Mouse (Mus musculus) adrenal gland, adult (tissue): ENCODE results near the gene Ildr2.

Experiments
- DNase-seq, 2 experiments: peaks; one replicate each; pipeline ENCODE4 v3.0.0; 2022 to 2023; ENCODE audit warnings: low spot score in 1 of 2; ENCODE audit not compliant: inconsistent age in 2 of 2

The Ildr2 gene

GRCm38 (mm10) chr1:166330752-166331151, 76.8 kb downstream of the Ildr2 start:
- DNase-seq, result no peak

GRCm38 (mm10) chr1:166339110-166339509, 85.2 kb downstream of the Ildr2 start:
- DNase-seq, result peak; percentile 17 to 51

GRCm38 (mm10) chr1:166342060-166342459, 88.1 kb downstream of the Ildr2 start:
- no peak for DNase-seq

- no peak for DNase-seq
Measured at GRCm38 (mm10) chr1:166342539-166342938, 88.6 kb downstream of the Ildr2 start.

GRCm38 (mm10) chr1:166343586-166343985, 89.6 kb downstream of the Ildr2 start:
- DNase-seq, result no peak

DNA sequence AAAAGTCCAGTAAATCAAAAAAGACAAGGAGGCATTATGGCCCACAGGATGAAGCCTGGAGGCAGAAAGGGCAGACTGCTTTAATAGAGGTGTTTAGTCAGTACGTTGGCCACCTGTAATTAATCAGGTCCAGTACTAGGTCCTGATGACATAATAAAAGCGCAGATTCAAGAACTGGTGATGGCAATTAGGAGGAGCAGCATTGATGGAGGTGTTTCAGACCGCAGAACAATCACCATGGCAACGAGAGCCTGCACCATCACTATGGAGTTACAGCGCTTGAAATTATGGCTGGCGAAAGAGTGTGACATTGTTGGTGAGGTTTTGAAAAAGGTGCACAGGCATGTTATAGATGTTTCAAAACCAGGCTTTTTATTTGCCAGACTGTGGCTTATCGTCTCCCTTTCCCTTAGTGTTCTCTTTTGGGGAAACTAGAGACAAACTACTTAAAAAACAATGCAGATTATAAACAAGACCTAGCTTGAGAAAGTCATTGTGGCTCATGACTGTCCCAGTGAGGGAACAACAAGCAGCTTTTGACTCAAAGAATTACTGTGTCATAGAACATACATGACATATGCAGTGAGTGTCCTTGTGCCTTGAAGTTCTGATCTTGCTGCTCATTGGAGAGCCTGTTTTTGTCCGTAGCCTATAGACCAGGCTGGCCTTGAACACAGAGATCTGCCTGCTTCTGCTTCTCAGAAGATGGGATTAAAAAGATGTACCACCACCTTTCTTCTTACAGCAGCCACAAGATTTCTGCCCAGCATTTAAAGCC, 90.5 kb downstream of the Ildr2 start:
- DNase-seq, result no peak

DNA sequence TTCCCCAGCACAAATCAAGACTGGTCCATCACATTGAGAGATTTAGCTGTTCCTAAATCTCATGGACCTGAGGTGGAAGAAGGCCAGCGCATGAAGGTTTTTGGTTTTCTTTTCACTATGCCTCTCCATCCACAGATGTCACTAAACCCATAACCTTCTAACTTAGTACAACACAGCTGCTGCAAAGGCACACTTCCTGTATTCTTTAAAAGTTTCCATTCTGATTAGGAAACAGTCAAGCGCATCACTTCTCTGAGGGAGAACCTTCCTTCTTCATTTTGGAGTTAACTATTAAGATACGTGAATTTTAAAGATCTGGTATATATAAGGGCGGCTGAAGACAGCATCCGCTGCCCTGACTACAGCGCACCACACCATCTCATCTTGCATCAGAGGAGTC, 91.7 kb downstream of the Ildr2 start:
- DNase-seq, result no peak

- no peak for DNase-seq
Measured at GRCm38 (mm10) chr1:166346906-166347305, 93.0 kb downstream of the Ildr2 start.

DNA sequence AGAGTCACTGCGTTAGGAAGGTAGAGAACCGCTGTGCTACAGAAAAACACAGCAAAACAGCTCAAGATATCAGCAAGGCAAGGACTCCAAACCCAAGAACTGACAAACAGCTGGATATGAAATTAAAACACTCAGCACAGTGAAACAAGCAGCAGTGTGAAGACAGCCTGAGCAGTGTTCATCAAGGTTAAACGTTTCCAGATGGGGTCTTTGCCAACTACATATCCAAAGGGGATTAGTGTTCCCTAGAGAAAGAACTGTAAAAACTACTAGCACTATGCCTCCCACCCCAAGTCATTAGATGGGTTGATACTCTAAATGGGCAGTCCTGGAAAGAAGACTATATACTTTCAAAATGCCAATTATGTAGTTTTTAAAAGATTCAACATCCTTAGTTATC, 95.4 kb downstream of the Ildr2 start:
- DNase-seq, result no peak

GRCm38 (mm10) chr1:166349751-166350150, 95.8 kb downstream of the Ildr2 start:
- DNase-seq, result no peak

- peak; percentile 79 to 93 for DNase-seq
Measured at GRCm38 (mm10) chr1:166360157-166360855, 106.4 kb downstream of the Ildr2 start.

GRCm38 (mm10) chr1:166360896-166361295, 107.0 kb downstream of the Ildr2 start:
- DNase-seq, result no peak

DNA sequence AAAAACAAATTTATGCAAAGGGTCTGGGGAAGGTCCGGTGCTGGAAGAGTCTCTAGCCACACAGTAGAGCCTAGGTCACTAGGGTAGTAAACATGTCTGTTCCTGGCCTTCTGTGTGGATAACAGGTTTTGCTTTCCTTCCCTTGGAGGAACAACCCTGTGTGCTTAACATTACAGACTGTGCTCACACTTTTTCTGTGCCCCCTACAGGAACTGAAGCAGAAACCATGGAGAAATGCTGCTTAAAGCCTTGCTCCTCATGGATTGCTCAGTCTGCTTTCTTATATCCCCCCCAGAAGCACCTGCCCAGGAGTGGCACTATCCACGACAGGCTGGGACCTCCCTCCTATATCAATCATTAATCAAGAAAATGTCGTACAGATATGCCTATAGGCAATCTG, 107.9 kb downstream of the Ildr2 start:
- no peak for DNase-seq

DNA sequence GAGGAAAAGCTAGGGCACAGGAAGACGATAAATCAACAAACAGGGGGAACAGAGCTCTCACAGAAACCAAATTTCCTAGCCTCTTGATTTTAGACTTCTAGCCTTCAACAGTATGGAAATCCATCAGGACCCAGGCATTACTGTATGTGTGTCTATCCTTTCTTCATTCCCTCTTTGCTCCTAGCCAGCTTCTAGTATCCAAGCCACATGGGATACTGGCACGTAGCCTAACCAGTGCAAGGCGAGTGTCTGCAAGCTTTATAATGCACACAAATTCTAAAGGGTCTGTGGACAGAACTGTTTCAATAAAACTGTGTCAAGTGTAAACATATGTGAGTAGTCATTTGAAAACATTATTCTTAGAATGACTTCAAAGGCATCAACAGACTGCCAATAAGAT, 108.7 kb downstream of the Ildr2 start:
- DNase-seq, result no peak

GRCm38 (mm10) chr1:166363122-166363521, 109.2 kb downstream of the Ildr2 start:
- DNase-seq, result no peak
